Mouse (Mus musculus): Measurements from ENCODE around the gene Adgrl1. TPM values are rescaled to one million over a fixed set of nuclear protein-coding genes. Genes with fewer than 3 reads are reported as not detected.

Adgrl1 gene
- total and polyA plus RNA-seq, 3 experiments: 21.7 to 35.3 TPM; not detected in 1

GRCm38 (mm10) chr8:83945540-83945939 lies 45.6 kb downstream of the Adgrl1 start:
- Histone ChIP-seq H3K9ac (ENCODE audit: control insufficient read depth, low read depth, low read length, poor library complexity, severe bottlenecking) (no peak overlapping the region), H3K79me2 (ENCODE audit: control insufficient read depth, insufficient read depth, low read length, poor library complexity) (no peaks in the 10 kb centered on the region), H3K4me1 (ENCODE audit: control insufficient read depth in 1 of 2, insufficient read depth in 2 of 2, low read length in 2 of 2) (no peaks in the 10 kb centered on the region), H3K27ac (ENCODE audit: control insufficient read depth, low read depth, low read length) (no peak overlapping the region), H3K36me3 (ENCODE audit: control insufficient read depth in 1 of 2, insufficient read depth in 2 of 2, low read length in 2 of 2) (no peaks in the 10 kb centered on the region), H3K9me3 (replicated peaks; ENCODE audit: insufficient read depth, low read length) (no peaks in the 10 kb centered on the region), H3K4me3 (ENCODE audit: control insufficient read depth in 1 of 2, insufficient read depth in 1 of 2, low read depth in 2 of 2, low read length in 2 of 2) (no peak overlapping the region), H3K27me3 (ENCODE audit: control insufficient read depth in 1 of 2, insufficient read depth in 2 of 2, low read length in 2 of 2) (no peaks in the 10 kb centered on the region)
- TF ChIP-seq TAL1 (IDR thresholded peaks at IDR 0.05; ENCODE audit: low read length) (peak; percentile 31), EP300 (IDR thresholded peaks at IDR 0.05; ENCODE audit: low read depth in 1 of 2, low read length in 2 of 2) (no peak)
- DNase-seq (ENCODE audit: low read depth, low spot score): peak; percentile 62

DNA sequence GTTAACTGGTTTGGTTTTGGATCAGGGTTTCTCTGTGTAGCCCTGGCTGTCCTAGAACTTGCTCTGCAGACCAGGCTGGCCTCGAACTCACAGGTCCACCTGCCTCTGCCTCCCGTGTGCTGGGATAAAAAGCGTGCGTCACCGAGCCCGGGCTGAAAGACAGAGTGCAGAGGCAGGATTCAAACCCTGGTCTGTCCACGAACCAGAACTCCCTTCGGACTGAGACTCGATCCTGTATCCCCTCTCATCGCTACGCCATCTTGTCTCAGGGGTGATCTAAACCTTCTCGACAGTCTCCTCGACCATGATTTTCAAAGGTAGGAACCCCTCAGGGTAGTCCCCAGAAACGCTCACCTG lies 54.8 kb downstream of the Adgrl1 start:
- Histone ChIP-seq H3K4me3 (ENCODE audit: control insufficient read depth in 1 of 2, insufficient read depth in 1 of 2, low read depth in 2 of 2, low read length in 2 of 2) (peak overlapping the region; percentile 43), H3K36me3 (ENCODE audit: control insufficient read depth in 1 of 2, insufficient read depth in 2 of 2, low read length in 2 of 2) (peaks cover 0 to 8% of the 10 kb centered on the region in 2 experiments; a peak in 2 of 4 replicates), H3K79me2 (ENCODE audit: control insufficient read depth, insufficient read depth, low read length, poor library complexity) (peaks cover 23% of the 10 kb centered on the region), H3K9me3 (replicated peaks; ENCODE audit: insufficient read depth, low read length) (no peaks in the 10 kb centered on the region), H3K4me1 (ENCODE audit: control insufficient read depth in 1 of 2, insufficient read depth in 2 of 2, low read length in 2 of 2) (peaks cover 4 to 7% of the 10 kb centered on the region in 2 experiments; a peak in 3 of 4 replicates), H3K27me3 (ENCODE audit: control insufficient read depth in 1 of 2, insufficient read depth in 2 of 2, low read length in 2 of 2) (no peaks in the 10 kb centered on the region), H3K27ac (ENCODE audit: control insufficient read depth, low read depth, low read length) (no peak overlapping the region), H3K9ac (ENCODE audit: control insufficient read depth, low read depth, low read length, poor library complexity, severe bottlenecking) (peak overlapping the region; percentile 17; the same call in 1 of the 2 replicates)
- no peak for DNase-seq (ENCODE audit: low read depth, low spot score)
- no peak for TF ChIP-seq MYB (IDR thresholded peaks at IDR 0.05; ENCODE audit: low read depth, low read length)
- TF ChIP-seq RAD21 (IDR thresholded peaks at IDR 0.05; ENCODE audit: low read depth, low read length): no peak
- TF ChIP-seq RCOR1 (IDR thresholded peaks at IDR 0.05; ENCODE audit: low read depth, low read length): no peak
- no peak for TF ChIP-seq MAX (IDR thresholded peaks at IDR 0.05; ENCODE audit: low read length)
- no peak for TF ChIP-seq HCFC1 (IDR thresholded peaks at IDR 0.05; ENCODE audit: low read depth, low read length)
- no peak for TF ChIP-seq NELFE (IDR thresholded peaks at IDR 0.05; ENCODE audit: low read depth, low read length)
- no peak for TF ChIP-seq UBTF (IDR thresholded peaks at IDR 0.05; ENCODE audit: borderline replicate concordance, insufficient read depth, low read depth, low read length)
- TF ChIP-seq MXI1 (IDR thresholded peaks at IDR 0.05; ENCODE audit: low read depth, low read length): no peak
- TF ChIP-seq ZNF384 (IDR thresholded peaks at IDR 0.05; ENCODE audit: low read depth, low read length): no peak
- no peak for TF ChIP-seq GABPA (IDR thresholded peaks at IDR 0.05; ENCODE audit: low read depth, low read length)
- no peak for TF ChIP-seq MYC (IDR thresholded peaks at IDR 0.05; ENCODE audit: low read depth, low read length)
- no peak for TF ChIP-seq SMC3 (IDR thresholded peaks at IDR 0.05; ENCODE audit: low read depth, low read length)
- TF ChIP-seq POLR2A (IDR thresholded peaks at IDR 0.05; ENCODE audit: control insufficient read depth in 1 of 2, insufficient read depth in 1 of 2, low read depth in 1 of 2, low read length in 2 of 2, poor library complexity in 1 of 2): 0 out of 4 replicates have a peak, but pooled peaks of 1 of the 2 experiments have one; percentile 32
- TF ChIP-seq KAT2A (conservative IDR thresholded peaks at IDR 0.05; ENCODE audit: low read depth, low read length): no peak
- TF ChIP-seq TBP (IDR thresholded peaks at IDR 0.05; ENCODE audit: low read depth, low read length): peak; percentile 66
- no peak for TF ChIP-seq MAZ (IDR thresholded peaks at IDR 0.05; ENCODE audit: low read depth, low read length)
- no peak for TF ChIP-seq POLR2AphosphoS5 (IDR thresholded peaks at IDR 0.05; ENCODE audit: borderline replicate concordance, low read depth, low read length)

Data from MEL (cell line).